Mouse (Mus musculus) thymus, adult 18-20 months (tissue): ENCODE measurements at regions not wholly inside any gene's neighbourhood (a gene's known extent, or its start where the extent isn't known, plus 50 kb on each side); places are given as distances from the start of the nearest gene placed in this dataset.

ENCODE experiments used
- DNase-seq, 2 experiments: peaks; one replicate each; pipeline ENCODE4 v3.0.0; 2022; ENCODE audit warnings: mixed read lengths in 2 of 2

- DNase-seq, result no peak
Observed at GRCm38 (mm10) chr14:72219523-72219922, 272.1 kb downstream of the Gm9195 start.

GRCm38 (mm10) chr14:72200307-72200706 lies 291.3 kb downstream of the Gm9195 start:
- no peak for DNase-seq

- no peak for DNase-seq
Observed at GRCm38 (mm10) chr14:72199900-72200299, 291.7 kb downstream of the Gm9195 start.

- no peak for DNase-seq
Observed at GRCm38 (mm10) chr14:72197972-72198371, 293.7 kb downstream of the Gm9195 start.

- no peak for DNase-seq
Observed at GRCm38 (mm10) chr14:72187329-72187984, 304.2 kb downstream of the Gm9195 start.

GRCm38 (mm10) chr14:72175751-72176150 lies 315.9 kb downstream of the Gm9195 start:
- no peak for DNase-seq

DNA sequence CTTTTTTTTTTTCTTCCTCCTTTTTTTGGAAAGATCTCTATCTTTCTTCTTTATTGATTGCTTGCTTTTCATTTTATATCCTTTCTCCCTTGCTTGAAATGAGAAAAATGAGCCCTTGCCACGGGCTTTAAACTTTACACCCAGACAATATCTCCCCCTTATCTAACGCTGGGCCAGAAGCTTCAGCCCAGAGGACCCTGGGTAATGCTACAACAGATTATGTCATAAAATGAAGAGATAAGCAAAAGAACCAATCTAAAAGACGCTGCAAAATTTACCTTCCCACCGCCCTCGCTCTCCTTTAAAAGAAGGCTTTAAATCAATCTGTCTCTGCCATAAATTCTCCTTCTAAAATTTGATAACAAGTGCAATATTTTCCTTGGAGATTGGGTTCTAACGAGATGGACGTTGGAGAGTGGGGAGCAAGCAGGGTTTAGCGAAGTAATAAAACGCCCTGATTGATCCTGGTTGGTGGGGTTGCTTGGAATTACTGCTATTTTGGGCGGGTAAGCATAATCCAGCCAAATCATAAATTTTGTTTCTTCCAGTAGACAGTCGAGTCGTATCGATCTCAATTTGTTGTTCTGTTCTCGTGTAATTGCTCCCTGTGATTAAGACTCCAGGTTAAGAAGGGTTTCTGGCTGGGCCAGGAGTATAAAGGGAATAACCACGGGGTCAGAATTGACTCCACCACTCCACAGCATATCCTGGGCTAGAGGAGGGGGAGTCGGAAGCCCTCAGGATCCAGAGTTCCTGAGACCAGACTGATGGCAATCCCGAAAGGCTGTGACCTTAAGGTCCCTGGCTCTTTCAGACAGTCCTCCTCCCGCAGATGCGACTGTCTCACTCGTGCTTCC lies 318.9 kb downstream of the Gm9195 start:
- no peak for DNase-seq

DNA sequence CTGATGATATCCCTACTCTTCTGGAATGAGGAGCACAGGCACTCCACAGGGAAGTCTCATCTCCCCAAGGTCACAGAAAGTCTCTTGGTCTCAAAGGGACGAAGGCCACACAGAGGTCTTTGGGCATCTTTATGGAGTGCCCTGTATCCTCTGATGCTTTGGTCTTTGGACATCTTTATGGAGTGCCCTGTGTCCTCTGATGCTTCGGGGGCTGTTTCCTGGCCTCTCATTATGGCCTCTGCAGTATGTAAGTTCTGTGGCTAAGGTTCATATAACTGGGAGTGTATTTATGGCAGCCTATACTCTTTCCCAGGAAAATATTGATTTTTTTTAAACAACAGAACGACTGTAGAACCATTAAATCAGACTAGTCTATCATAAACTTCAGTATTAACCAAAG lies 319.9 kb downstream of the Gm9195 start:
- DNase-seq, result no peak

- no peak for DNase-seq
Observed at GRCm38 (mm10) chr14:72158537-72159323, 332.9 kb downstream of the Gm9195 start.

GRCm38 (mm10) chr14:72155197-72155907 lies 336.3 kb downstream of the Gm9195 start:
- no peak for DNase-seq

DNA sequence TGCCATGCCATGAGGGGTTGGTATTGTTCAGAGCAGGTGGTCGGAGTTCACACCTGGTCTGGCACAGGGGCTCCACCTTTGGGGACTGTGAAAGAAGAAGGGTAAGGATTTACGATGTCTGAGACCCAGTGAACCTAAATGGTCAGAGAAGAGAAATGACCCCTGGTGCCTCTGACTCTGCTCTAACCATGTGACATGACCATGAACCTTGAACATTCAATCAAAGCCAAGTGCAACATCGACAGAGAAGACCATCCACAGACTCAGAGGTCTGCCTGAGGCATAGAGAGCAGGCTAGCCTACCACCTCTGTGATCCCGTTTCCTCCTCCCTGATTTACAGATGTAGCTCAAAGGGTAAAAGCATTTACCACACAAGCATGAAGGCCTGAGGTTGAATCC lies 340.0 kb downstream of the Gm9195 start:
- DNase-seq, result no peak

GRCm38 (mm10) chr14:72149463-72149862 lies 342.2 kb downstream of the Gm9195 start:
- no peak for DNase-seq

- no peak for DNase-seq
Observed at GRCm38 (mm10) chr14:72148886-72149285, 342.8 kb downstream of the Gm9195 start.

GRCm38 (mm10) chr14:72146381-72146780 lies 345.3 kb downstream of the Gm9195 start:
- no peak for DNase-seq

GRCm38 (mm10) chr14:72142883-72143487 lies 348.7 kb downstream of the Gm9195 start:
- no peak for DNase-seq

DNA sequence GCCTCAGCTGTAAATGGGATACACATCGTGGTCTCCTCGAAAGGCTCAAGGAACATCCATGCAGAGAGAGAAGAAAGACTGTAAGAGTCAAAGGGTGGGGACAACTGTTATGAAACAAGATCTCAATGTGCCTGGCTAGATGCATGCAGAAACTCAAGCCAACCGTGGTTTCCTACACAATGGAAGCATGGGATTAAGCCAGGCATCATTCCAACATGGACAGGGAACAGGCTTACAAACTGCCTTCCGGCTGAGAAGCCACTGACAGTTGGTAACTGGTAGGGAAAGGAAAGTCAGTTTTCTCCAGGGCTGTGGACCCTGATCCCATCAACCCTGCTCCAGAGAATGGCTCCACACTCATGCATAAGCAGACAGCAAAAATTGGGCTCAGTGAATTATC lies 350.5 kb downstream of the Gm9195 start:
- no peak for DNase-seq

DNA sequence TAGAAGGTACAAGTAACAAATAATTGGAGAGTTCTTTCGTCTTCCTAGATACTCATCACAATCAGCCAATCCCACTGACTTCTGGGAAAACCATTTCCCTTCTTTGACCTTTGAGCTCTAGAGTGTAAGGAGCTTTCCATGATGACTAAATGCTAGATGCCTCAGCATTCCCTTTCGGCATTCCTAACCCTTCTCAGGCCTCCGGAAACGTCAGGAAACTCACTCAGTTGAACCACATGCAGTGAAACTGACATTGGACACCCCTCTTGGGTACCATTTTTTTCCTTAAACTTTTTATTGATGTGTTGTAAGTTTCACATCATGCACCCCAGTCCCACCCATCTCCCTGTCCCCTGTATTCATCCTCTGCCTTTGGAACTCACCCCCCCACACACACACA lies 361.5 kb downstream of the Gm9195 start:
- DNase-seq, result no peak

- DNase-seq, result no peak
Observed at GRCm38 (mm10) chr14:72121786-72122185, 369.9 kb downstream of the Gm9195 start.

DNA sequence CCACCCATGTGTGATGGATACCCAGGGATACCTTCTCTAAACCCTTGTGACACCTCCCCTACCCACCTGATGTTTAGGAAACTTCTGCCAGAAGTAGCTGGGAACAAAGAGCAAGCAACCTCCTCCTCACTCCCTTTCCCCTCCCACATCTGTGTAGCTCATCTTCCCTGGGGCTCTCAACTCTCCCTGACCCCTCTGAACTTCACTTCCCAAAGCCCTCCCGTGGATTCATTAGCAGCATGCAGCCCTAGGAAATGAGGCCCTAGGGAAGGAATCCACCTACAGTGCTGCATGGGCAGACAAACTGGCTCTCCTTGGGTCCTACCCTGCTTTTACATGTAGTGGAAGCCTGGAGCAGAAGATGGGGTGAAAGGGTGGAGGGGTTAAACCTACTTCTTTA lies 370.6 kb downstream of the Gm9195 start:
- DNase-seq, result no peak

GRCm38 (mm10) chr14:72116842-72117241 lies 374.8 kb downstream of the Gm9195 start:
- DNase-seq, result no peak

- DNase-seq, result no peak
Observed at GRCm38 (mm10) chr14:72113377-72113993, 378.2 kb downstream of the Gm9195 start.

GRCm38 (mm10) chr14:72110689-72111088 lies 380.9 kb downstream of the Gm9195 start:
- no peak for DNase-seq
